Mouse (Mus musculus) cerebellum, adult 18-20 months (tissue): ENCODE results near the gene Acbd5.

Experiments used
- DNase-seq, 2 experiments: peaks; one replicate each; pipeline ENCODE4 v3.0.0; 2021

The Acbd5 gene

GRCm38 (mm10) chr2:23068894-23069744 is 1.2 kb downstream of the Acbd5 start:
- peak; percentile 96 to 98 for DNase-seq

GRCm38 (mm10) chr2:23070491-23070890 is 2.5 kb downstream of the Acbd5 start:
- DNase-seq: no peak

- DNase-seq: peak in 1 of 2 experiments; percentile 2
Measured at GRCm38 (mm10) chr2:23071406-23071805, 3.4 kb downstream of the Acbd5 start.

- no peak for DNase-seq
Measured at GRCm38 (mm10) chr2:23075846-23076245, 7.9 kb downstream of the Acbd5 start.

GRCm38 (mm10) chr2:23076783-23077182 is 8.8 kb downstream of the Acbd5 start:
- no peak for DNase-seq

GRCm38 (mm10) chr2:23077693-23078092 is 9.7 kb downstream of the Acbd5 start:
- no peak for DNase-seq

- no peak for DNase-seq
Measured at GRCm38 (mm10) chr2:23078588-23078987, 10.6 kb downstream of the Acbd5 start.

GRCm38 (mm10) chr2:23084540-23084939 is 16.6 kb downstream of the Acbd5 start:
- no peak for DNase-seq

GRCm38 (mm10) chr2:23092216-23092615 is 24.2 kb downstream of the Acbd5 start:
- DNase-seq: peak; percentile 25 to 28

- no peak for DNase-seq
Measured at GRCm38 (mm10) chr2:23097028-23097427, 29.1 kb downstream of the Acbd5 start.

- no peak for DNase-seq
Measured at GRCm38 (mm10) chr2:23102266-23102665, 34.3 kb downstream of the Acbd5 start.

- no peak for DNase-seq
Measured at GRCm38 (mm10) chr2:23119573-23119972, 51.6 kb downstream of the Acbd5 start.

GRCm38 (mm10) chr2:23155199-23155621 is 87.2 kb downstream of the Acbd5 start:
- DNase-seq: no peak

- peak; percentile 98 for DNase-seq
Measured at GRCm38 (mm10) chr2:23155777-23156607, 88.0 kb downstream of the Acbd5 start, which contains the start of the genes Mastl and Yme1l1. Gene Mastl (minus strand): TSS chr2:23156024. Gene Yme1l1 (plus strand): TSS chr2:23156369.

GRCm38 (mm10) chr2:23156608-23157081 is 88.7 kb downstream of the Acbd5 start:
- DNase-seq: no peak
